Mouse (Mus musculus): ENCODE measurements around the gene Xpot. TPM values are rescaled to one million over a fixed set of nuclear protein-coding genes. Genes with fewer than 3 reads are reported as not detected.

Gene Xpot
- 15.3 TPM for polyA plus RNA-seq (2017; shearing (Covaris generic))

GRCm38 (mm10) chr10:121626186-121626882, at the start of gene Xpot:
Gene Xpot (minus strand): TSS chr10:121626332.

GRCm38 (mm10) chr10:121641272-121642053, 15.3 kb upstream of the Xpot start, which contains the start of gene D930020B18Rik:
Gene D930020B18Rik (plus strand): TSS chr10:121641588.

GRCm38 (mm10) chr10:121586675-121587370, 39.3 kb downstream of the Xpot start, which contains the start of gene Tbk1:
Gene Tbk1 (minus strand): TSS chr10:121586787.

Other genes starting within 250 kb of the Xpot start
- gene Rassf3, start 150.0 kb downstream of the Xpot start, polyA plus RNA-seq (2017; shearing (Covaris generic)) = 2.1 TPM
- gene Tbk1, start 39.5 kb downstream of the Xpot start, polyA plus RNA-seq (2017; shearing (Covaris generic)) = 111 TPM
- gene D930020B18Rik, start 15.3 kb upstream of the Xpot start, polyA plus RNA-seq (2017; shearing (Covaris generic)) = 0.32 TPM
- 4.2 TPM for gene BC048403, start 113.6 kb upstream of the Xpot start, polyA plus RNA-seq (2017; shearing (Covaris generic))